Mouse (Mus musculus) large intestine, adult 2 months (tissue): Measurements from ENCODE around the gene Dhrs4. TPM values are rescaled to one million over a fixed set of nuclear protein-coding genes. Genes with fewer than 3 reads are reported as not detected.

Source experiments
- DNase-seq: peaks from one replicate; pipeline ENCODE4 v3.0.0-alpha.2; 2012; ENCODE audit warnings: low read depth, low spot score
- WGBS: fragments of 180-500 bp; shearing (Covaris S2); methylation state at CpG from one replicate; pipeline ENCODE4 v1.1.7; 2018; 5-methylcytosine and 5-hydroxymethylcytosine counted together
- polyA plus RNA-seq: library from polyadenylated mRNA; depleted of rRNA; stranded (reverse); fragments of >200 nt; gene quantifications from 2 replicates; pipeline ENCODE4 v1.2.3, GENCODE M21; 2012; rRNA removed

Gene Dhrs4
- polyA plus RNA-seq, 1 experiment = 47.7 TPM

DNA sequence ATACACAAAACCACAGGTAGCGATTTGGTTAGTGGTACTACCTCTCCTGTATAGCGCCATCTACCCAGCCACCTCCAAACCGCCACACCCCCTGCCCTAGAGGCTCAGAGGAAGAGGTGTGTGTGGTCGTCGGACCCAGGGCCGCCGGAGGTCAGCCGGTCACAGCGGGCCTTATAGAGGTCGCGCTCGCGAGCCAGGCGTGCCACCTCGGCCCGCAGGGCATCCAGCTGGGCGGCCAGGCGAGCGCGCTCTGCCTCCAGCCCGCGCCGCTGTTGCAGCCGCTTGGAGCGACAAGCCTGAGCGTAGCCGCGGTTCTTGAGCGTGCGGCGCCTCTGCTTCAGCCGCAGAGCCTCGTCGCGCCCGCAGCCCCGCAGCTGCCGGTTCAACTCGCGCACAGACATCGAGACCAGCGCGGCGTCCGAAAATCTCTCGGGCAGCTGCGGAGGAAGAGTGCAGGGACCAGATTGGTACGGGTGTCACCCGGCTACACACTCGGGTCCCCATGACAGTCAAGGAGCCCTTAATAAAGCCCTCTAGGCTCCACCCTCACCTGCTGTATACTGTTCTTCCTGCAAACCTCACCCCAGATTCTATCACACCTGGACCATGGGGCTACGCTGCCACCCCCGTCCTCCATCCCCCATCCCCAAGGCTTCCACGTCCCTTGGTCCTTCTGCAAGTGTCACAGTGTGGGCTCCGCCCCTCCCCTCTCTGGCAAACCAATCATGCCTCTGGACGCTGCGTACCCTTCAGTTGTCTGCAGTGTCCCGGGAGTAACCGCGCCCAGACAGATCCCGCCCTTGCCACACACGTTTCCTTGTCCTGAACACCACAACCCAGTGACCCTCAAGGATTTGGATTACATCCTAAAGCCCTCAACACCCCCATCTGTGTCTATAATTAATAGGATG lies 42.1 kb downstream of the Dhrs4 start:
- under 1% methylated on average over 61 of the region's 61 CpGs for WGBS
- DNase-seq = no peak

DNA sequence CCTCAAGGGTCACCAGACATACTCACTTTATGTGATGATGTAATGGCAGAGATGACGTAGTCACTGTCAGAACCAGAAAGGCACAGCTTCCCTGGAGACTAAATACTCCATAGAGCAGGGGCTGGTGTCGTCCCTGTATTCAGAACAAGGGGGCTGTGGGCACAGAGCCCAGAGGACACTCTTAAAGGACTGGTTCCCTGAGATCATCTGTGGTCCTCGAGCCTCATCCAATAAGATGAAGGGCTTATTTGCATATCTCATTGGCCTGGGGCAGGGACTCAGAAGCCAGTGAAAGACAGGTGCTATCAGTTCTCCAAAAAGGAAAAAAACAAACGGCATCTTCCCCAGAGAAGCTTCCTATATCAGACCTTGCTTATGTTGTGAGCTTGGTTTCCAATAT lies 45.5 kb downstream of the Dhrs4 start:
- no peak for DNase-seq
- 28% methylated on average over 4 of the region's 4 CpGs for WGBS

DNA sequence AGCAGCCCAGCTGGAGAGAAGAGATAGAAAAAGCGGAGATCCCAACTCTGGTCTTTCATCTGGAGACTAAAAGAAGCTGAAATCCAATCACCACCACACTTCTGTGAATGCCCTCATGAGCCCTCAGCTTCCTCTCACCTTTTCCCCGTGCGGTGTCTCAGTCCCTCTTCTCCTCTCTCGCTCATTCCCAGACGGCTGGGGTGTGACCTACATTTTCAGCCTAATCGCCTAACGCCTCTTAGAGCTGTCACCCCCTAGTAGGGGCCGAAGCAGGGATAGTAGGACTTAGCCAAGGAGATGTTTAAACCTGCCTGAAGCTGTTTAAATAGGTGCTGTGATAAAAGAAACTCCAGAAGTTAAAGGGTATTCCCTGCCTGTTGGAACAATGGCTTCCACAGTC lies 46.2 kb downstream of the Dhrs4 start, which contains the start of gene Nrl:
Gene Nrl (minus strand): TSS at position 197 of the 400 bp plus-strand sequence.
- no peak for DNase-seq
- WGBS = 29% methylated on average over 8 of the region's 8 CpGs

DNA sequence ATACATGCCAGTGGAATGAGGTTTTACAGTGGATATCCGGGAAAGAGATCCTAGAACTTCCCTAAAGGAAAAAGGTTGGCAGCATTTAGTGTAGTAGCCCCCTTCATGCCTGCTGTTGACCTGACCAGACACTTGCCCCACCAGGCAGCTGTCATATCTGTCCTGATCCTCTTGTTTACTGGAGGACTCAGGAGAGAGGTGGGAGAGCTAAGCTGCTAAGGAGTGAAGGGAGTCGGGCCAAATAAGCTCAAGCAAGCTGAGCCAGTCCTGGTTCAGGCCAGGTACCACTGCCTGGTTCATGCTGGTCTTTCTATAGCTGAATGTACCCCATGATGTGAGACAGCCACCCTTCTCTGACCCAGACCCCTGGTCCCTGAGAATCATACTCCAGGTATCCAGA lies 48.1 kb downstream of the Dhrs4 start:
- no peak for DNase-seq
- 70% methylated on average over 2 of the region's 2 CpGs for WGBS

DNA sequence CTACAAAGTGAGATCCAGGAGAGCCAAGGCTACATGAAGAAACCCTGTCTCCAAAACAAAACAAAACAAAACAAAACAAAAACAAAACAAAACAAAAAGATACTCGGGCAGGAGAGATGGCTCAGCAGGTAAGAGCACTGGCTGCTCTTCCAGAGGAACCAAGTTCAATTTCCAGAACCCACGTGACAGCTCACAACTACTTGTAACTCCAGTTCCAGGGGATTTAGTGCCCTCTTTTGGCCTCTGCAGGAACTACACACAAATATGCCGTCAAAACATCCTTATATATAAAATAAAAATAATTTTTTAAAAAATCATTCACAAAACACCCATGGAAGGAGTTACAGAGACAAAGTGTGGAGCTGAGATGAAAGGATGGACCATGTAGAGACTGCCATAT lies 49.4 kb downstream of the Dhrs4 start:
- 13% methylated on average over 3 of the region's 3 CpGs for WGBS
- no peak for DNase-seq

DNA sequence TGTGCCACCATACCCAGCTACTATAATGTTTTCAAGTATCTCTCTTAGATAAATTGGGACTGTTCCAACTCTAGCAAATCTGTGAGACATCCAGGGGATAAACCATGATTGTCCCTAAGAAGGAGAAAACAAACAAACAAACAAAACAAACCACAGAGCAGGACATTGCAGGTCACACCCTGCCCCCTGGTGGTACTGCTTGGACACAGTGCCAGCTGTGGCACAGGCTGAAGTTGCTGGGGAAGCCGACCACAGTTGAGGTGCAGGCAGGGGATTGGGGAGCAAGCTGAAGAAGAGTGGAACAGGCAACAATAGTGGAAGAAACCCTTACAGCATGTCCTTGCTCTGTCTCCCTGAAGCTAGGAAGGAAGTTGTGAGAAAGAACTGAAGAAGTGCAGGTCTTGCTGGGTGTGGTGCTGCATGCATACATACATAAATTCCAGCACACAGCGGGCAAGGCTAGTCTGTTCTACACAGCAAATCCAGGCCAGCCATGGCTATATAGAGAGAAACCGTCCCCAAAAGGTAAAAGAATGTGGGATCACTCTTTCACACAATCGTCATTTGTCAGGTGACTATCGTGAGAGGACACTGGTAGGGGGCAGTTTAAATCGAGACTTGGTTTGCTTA lies 57.7 kb downstream of the Dhrs4 start:
- 44% methylated on average over 6 of the region's 6 CpGs for WGBS
- no peak for DNase-seq

Other genes starting within 250 kb of the Dhrs4 start
- 1.3 and 1.6 TPM in 2 replicates for gene Carmil3, start 11.9 kb downstream of the Dhrs4 start, polyA plus RNA-seq
- 0.10 and 0.15 TPM in 2 replicates for gene Cpne6, start 31.7 kb downstream of the Dhrs4 start, polyA plus RNA-seq
- gene Nrl, start 46.2 kb downstream of the Dhrs4 start, polyA plus RNA-seq = not detected in 2 replicates
- gene Pck2, start 61.5 kb downstream of the Dhrs4 start, polyA plus RNA-seq = 30.9 and 33.5 TPM in 2 replicates
- gene Dcaf11, start 81.2 kb downstream of the Dhrs4 start, polyA plus RNA-seq = 112 and 152 TPM in 2 replicates
- gene A730061H03Rik, start 81.6 kb downstream of the Dhrs4 start, polyA plus RNA-seq = 0.25 and 0.82 TPM in 2 replicates
- 0.11 and 0.12 TPM in 2 replicates for gene Fitm1, start 96.9 kb downstream of the Dhrs4 start, polyA plus RNA-seq
- gene Psme1, start 99.4 kb downstream of the Dhrs4 start, polyA plus RNA-seq = 250 and 259 TPM in 2 replicates
- gene Emc9, start 106.5 kb downstream of the Dhrs4 start, polyA plus RNA-seq = 10.1 and 16.2 TPM in 2 replicates
- gene Psme2, start 112.4 kb downstream of the Dhrs4 start, polyA plus RNA-seq = 357 and 385 TPM in 2 replicates
- gene Rnf31, start 113.0 kb downstream of the Dhrs4 start, polyA plus RNA-seq = 32.1 and 48.2 TPM in 2 replicates
- gene Irf9, start 124.8 kb downstream of the Dhrs4 start, polyA plus RNA-seq = 38.5 and 55.1 TPM in 2 replicates
- gene Rec8, start 139.3 kb downstream of the Dhrs4 start, polyA plus RNA-seq = 1.3 and 4.7 TPM in 2 replicates
- 39.2 and 46.0 TPM in 2 replicates for gene Ipo4, start 157.2 kb downstream of the Dhrs4 start, polyA plus RNA-seq
- gene Gm49378, start 159.1 kb downstream of the Dhrs4 start, polyA plus RNA-seq = 2.2 and 2.3 TPM in 2 replicates
- 96.9 and 108 TPM in 2 replicates for gene Tm9sf1, start 165.0 kb downstream of the Dhrs4 start, polyA plus RNA-seq
- gene Tssk4, start 171.4 kb downstream of the Dhrs4 start, polyA plus RNA-seq = 1.4 and 2.1 TPM in 2 replicates
- 44.6 and 50.6 TPM in 2 replicates for gene Mdp1, start 181.8 kb downstream of the Dhrs4 start, polyA plus RNA-seq
- gene Gmpr2, start 193.2 kb downstream of the Dhrs4 start, polyA plus RNA-seq = 17.8 and 18.8 TPM in 2 replicates
- gene Nedd8, start 193.4 kb downstream of the Dhrs4 start, polyA plus RNA-seq = 329 and 342 TPM in 2 replicates
- gene Tinf2, start 203.1 kb downstream of the Dhrs4 start, polyA plus RNA-seq = 16.5 and 22.5 TPM in 2 replicates
- 1.0 and 1.1 TPM in 2 replicates for gene Tgm1, start 235.2 kb downstream of the Dhrs4 start, polyA plus RNA-seq
- 34.3 and 42.9 TPM in 2 replicates for gene Rabggta, start 243.5 kb downstream of the Dhrs4 start, polyA plus RNA-seq